Mouse (Mus musculus) brain, embryonic 18.5 days (tissue): ENCODE data around the gene Snip1.

ENCODE experiments used
- DNase-seq: peaks from one replicate; pipeline ENCODE4 v3.0.0-alpha.2; 2012; ENCODE audit warnings: low read depth, low spot score

Gene Snip1

DNA sequence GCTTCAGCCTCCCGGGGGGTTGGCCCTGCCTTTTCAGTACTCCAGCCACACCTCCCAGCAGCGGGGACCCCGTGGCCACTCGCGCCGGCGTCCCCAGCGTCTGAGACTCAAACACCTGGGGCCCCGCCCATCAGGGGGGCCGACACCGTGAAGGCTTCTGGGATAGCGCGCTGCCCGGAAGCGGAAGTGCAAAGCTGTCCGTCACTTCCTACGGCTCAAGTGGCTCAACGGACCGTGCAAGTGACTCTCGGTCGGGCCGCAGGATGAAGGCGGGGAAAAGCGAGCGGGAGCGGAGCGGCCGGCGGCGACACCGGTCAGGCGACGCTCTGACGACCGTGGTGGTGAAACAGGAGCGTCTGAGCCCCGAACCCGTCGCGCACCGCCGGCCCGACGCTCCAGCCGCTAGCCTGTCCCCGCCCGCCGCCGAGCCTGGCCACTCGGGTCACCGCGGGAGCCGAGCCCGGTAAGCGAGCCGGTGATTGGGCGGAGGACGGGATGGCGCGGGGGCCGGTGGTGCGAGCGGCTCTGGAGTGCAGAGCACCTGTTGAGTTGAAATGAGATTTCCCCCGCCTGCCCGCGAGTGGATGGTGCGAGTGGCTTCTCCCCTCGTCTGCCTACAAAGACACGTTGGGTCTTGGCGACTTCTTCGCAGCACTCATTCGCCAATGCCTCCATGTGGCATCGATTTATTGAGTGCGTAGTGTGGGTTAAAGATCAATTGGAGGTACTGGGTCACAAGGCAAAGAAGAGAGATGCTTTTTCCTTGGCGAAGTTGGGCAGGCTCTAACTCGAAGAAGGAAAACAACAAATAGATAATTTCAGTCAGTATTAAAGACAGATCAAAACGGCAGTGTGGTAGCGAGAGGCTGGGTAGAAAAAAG is at the start of gene Snip1:
Gene Snip1, plus strand, starts transcription at position 183 of the 881 bp plus-strand sequence.
- peak; percentile 79 for DNase-seq

DNA sequence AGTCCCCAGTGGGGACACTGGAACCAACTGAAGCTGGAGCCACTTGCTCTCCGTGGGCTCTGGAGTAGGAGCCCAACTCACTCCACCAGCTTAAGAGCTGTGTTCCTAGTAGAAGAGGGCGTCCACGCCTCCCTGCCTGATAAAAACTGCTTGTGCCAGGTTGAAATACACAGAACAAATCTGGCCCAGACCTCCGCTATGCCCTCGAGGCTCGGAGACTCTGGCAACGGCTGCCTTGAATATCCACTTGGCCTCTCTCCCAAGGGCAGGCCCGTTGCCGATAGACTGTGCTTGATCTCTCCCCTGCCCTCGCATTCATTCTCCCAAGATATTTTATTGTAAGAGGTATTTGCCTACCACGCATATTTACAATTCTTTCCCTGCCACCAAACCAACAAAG is 49.0 kb upstream of the Snip1 start:
- DNase-seq: no peak

DNA sequence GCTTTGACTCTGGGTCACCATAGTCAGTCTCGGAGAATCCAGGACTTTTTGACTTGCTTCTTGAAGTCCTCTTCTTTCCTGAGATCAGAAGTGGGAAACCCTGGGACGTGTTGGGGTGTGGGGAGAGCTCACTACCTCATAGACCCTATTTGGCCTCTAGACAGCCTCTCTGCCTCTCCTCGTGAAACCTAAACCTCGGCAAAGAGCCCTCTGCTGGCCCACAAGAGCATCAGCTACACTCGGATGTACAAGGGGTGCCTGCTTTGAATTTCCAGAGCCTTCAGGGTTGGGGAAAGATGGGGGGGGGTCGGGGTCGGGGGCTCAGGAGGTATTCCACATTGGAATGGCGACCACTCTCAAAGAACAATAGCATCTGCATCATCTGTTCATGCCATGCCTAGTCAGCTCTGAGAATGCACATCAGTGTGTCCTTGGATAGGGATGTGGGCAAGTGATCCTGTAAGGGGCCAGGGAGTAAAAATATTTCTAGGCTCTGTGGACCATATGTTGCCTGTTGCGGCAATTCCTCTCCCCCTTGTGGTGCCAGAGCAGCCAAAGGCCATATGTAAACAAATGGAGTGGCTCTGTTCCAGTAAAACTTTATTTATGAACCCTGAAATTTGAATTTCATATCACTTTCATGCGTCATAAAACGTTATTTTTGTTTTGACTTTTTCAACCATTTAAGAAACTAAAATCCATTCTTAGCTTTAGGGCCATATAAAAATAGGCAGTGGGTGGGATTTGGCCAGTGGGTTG is 45.5 kb upstream of the Snip1 start:
- DNase-seq: no peak

DNA sequence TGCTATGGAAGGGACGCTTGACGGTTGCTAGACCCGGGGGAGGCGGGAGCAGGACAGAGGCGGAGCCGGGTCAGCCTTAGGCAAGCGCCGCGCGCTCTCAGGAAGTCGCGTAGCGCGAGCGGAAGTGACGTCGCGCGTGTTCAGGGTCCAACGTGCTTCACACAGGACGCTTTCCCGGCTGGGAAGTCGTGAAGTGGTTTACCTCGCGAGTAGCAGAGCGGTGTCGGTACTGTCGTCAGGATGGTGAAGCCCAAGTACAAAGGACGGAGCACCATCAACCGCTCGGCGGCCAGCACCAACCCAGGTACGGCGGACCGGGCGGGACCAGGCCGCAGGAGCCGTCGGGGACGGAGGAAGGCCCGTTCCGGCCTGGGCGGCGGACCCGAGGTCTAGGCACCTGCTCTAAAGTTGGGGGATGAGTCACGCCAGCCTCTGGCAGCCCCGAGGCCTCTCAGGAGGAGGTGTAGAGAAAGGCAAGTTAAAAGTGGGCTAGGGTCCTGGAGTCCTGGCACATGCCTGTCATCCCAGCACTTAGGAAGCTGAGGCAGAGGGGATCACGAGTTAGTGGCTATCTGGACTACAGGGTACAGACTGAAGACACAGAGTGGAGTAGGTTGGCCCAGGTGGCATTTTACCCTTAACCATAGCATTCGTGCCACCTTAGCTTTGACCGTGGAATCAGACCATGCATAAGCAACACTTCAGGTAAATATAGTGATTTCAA is 36.4 kb upstream of the Snip1 start:
- DNase-seq: peak; percentile 65

DNA sequence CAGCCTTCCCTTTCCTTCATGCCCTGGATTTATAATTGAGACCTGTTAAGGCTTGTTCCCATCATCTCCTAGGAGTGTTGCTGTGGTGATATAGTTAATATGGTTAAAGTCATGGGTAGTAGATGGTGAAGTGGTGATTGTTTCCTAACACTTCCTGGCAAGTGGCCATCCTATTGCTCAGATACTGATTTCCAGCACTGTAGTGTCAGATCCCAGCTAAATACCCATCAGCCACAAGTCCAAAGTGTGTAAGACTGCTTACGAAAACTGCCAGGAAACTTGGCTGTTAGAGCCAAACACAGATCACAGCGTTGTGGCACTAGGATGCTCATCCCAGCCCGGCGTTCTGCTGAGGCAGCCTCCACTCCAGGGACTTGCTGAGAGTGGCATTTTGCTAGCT is 32.1 kb upstream of the Snip1 start:
- DNase-seq: no peak

DNA sequence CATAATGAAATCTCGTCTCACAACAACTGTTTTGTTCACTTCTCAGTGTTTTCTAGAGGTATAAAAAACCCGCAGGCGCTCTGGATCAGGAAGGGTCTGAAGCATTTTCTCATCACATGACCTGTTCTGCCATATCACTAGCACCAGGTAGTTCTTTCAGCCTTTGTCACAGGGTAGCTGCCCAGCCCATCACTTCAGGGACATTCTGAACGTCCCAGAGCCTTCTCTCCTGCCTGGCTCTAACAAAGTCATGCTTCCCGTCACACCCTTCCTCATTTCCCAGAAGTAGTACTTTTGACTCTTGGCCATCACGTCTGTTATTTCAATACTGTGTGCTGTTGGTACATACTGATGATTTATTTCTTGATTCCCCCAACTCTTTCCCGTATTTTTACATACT is 22.0 kb upstream of the Snip1 start:
- DNase-seq: no peak

DNA sequence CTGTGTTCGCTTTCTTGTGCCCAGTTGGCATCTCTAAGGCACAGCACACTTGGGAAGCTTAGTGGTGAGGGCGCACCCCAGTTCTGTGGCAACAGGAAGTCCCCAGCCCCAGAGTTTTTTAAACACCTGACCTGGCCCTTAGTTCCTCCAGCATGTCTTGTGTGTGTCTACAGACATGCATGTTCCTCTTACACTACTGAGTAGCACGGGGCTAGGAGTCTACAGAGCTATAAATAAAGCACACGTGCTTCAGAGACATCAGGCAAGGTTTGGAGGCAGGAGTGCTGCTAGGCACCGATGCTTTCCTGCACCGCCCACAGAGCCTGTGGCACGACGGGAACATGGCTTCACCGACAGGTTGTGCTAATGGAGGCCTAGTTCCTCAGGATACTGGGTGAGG is 11.1 kb upstream of the Snip1 start:
- DNase-seq: no peak

DNA sequence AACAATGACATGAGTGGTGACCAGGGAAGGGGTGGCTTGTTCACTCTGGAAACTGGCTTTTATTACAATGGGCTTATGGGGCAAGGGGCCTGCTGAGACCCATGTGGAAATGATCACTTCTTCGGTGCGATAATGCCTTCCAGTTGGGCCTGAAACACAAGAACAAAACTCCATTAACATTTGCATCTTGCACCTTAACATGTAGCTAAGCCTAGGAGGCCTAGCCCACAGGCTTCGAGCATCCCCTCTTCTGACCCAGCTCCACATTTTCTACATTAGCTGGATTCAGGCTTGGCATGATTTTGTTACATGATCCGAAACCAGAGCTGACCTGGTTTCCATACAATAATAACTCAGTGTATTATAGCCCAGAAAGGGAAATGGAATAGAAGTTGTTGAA is 10.0 kb upstream of the Snip1 start:
- DNase-seq: no peak

DNA sequence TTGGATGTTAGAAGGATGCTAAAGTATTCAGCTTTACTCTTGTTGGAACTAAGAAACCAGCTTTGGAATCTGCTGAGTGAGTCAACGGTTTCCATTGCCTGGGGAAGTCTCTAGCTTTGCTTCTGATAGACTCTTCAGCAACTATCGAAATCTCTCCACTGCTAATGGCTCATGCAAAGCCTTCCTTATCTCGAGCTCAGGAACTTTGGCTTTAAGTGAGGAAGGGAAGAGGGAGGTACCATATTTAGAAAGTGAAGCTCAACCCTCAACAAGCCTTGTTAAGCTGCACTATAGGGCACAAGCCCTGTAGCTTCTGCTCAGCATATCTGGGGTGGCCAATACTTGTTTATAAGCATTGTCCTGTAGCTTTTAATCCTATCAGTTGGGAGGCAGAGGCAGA is 9.2 kb upstream of the Snip1 start:
- no peak for DNase-seq

DNA sequence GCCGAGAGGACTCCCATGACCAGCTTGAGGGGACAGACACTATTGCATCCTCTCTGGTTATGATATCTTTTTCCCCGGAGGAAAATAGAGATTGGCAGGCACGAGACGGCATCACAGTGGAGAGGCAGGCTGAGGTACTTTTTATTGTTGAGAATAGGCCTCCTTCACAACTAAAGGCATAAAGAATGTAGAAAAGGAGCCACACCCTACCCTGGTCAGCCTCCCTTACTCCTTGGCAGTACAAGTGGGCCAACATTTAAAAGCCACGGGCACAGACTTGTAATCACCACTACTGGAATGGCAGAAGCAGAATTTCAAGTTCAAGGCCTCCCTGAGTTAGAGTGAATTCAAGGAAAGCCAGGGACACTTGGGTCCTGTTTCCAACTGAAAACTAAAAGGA is 8.4 kb upstream of the Snip1 start:
- no peak for DNase-seq

DNA sequence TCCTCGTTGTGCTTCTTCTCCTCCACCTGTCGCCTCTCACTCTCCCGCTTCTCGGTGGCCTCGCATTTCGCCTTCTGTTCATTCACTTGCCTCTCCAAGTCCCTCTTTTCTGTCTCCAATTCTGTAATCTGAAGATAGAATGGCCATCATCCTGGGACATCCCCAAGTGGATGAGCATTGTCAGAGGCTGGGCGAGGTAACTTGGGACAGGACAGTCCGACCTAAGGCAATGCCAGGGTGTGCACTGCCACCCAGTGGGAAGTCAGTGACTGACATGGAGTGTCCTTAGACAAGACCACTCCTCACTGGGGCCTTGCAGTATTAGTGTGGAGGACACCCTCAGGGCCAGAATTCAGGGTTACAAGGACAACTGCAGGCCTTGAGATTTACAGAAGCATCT is 7.4 kb upstream of the Snip1 start:
- DNase-seq: no peak

DNA sequence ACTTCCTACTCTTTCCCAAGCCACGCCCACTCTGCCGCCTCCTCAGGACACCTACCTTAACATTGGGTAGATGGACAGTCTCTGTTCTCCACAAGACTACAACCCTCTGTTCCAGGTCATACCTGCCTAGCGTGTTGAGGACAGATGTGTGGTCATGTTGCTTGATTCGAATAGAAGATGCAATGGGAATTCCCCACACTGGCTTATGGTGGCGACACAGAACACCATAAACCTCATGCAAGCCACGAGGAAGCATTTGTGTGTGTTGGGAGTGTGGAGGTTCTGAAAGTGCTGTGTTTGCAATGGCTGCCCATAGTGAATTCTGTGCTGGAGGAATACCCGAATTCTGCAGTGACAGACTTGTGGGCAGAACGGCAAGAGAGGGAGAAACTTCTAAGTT is 2.6 kb upstream of the Snip1 start:
- no peak for DNase-seq

DNA sequence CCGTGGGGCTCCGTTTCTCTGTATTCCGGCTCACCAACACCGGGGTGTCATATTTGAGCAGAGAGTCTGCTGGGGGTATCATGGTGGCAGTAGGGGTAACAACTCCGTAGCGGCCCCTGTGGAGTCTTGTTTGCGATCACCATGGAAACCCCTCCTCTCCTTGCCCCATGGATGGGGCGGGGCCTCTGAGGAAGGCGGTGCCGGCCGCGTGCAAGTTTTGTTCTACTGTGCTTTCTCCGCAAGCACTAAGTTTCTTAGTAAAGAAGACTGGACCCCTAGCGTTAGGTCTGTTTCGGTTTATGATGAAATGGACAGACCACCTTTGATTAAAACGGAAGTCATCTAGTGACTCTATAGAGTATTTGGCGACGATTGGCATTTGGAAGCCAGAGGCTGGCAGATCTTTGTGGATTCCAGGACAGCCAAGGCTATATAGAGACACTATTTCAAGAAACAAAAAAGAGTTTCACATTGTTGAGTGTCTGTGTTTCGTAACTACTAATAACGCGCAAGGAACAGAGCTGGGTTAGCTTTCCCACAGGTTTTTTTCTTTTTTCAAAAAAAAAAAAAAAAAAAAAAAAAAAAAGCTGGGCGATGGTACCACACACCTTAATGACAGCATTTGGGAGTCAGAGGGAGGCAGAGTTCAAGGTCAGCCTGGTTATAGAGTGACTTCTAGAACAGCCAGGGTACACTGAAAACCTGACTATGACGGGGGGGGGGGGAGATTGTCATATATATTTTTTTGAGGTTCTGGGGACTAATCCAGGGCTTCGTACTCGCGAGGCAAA is 760 bp upstream of the Snip1 start, which contains the start of gene Dnali1:
Gene Dnali1, minus strand, starts transcription at position 187 of the 791 bp plus-strand sequence.
- no peak for DNase-seq

DNA sequence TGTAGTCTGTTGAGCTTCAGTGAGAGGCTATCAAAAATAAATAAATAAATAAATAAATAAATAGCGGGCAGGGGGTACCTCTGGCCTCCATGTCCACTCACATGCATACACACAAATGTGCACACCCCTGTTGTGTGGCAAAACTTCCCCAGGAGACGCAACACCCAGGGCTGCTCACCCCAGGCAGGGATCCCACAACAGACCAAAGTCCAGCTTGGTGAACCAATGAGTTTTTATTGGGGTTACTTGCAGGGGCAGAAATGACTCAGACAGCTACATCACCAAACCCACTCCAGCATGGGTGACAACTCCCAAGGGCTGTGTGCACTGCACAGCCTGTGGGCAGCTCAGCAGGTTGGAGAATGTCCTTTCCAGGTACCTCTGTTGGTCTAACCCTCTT is 11.2 kb downstream of the Snip1 start:
- no peak for DNase-seq

DNA sequence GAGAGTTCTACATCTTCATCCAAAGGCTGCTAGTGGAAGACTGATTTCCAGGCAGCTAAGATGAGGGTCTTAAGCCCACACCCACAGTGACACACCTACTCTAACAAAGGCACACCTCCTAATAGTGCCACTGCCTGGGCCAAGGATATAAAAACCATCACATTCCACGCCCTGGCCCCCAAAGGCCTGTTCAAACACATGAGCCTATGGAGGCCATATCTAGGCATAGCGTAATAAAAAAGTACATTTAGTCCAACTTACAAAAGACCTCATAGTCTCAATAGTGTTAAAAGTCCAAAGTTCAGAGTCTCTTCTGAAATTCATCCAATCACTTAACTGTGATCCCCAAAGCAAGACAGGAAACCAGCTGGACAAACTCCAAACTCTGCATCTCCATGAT is 12.2 kb downstream of the Snip1 start:
- no peak for DNase-seq

DNA sequence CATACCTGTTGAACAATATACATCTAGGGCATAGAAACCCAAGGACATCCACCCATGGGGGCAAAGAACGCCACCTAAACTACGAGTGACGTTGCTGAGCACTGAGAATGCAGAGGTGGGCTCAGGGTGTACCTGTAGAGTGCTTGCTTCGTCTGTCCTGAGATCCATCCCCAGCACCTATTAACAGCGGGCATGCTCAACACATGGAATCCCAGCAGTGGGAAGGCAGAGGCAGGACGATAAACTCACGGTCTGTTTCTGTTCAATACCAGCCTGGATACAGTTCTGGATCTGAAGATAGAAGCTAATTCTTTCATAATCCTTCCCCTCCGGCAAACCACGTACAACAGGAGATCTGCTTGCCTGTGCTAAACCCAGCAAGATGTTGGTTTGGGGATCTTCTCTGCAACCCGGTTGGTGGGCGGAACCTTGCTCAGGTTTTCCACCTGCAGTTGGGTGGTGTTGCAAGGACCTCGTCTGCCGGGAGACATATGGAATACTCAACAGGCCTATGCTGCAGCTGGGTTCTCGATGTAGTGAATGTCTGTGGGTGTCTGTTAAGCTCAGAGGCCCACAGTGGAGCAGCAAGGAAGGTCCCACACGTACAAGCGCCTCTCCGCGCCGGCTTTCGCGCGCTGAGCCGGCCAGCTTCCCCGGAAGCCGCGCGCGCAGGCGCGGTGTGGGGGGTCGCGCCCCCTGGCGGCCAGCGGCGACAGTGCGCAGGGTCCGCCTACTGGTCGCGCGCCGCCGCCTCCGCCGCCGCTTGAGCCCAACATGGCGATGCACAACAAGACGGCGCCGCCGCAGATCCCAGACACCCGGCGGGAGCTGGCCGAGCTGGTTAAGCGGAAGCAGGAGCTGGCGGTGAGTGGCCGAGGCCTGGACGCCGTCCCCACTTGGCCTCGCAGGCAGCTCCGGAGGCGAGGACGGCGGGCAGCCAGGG is 18.2 kb downstream of the Snip1 start, which contains the start of gene Meaf6:
Gene Meaf6, plus strand, starts transcription at position 732 of the 943 bp plus-strand sequence.
- no peak for DNase-seq

DNA sequence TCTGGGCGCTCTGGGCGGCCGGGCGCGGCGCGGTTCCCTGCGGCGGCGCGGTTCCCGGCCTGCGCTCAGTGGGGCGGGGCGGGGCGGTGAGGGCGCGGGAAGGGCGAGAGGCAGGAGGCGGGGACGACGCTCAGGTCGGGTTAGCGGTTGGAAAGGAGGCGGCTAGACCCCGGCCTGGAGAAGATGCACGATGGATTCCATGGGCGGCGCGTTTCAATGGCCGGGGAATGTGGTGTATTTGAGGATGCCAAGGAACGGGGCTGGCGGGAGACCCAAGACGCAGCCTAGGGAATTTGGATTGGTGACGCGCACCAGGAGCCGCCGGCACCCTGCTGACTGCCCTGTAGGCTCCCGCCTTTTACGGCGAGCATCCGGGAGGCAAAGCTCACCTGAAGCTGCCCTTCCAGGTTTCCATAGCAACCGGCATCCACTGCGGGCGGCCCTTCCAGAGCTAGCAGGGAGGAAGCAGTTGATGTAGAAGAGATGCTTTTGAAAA is 18.9 kb downstream of the Snip1 start:
- DNase-seq: no peak

DNA sequence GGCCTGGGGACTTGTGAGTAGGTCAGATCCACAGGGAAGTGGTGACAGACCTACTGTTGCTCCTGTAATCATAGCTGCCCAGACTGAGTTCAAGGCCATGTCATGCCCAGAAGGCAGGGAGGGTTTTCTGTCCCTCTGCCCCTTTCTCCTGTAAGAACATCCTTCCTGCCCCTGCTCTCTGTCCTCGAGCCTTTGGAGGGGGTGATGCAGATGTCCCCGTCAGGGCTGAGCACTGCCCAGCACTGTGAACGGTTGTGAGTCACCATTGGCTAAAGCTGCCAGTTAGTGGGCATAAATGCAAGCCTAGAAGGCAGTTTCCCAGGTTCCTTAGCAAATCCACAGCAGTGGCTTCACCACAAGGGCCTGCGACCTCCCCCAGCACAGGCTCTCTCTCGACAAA is 26.6 kb downstream of the Snip1 start:
- DNase-seq: no peak

DNA sequence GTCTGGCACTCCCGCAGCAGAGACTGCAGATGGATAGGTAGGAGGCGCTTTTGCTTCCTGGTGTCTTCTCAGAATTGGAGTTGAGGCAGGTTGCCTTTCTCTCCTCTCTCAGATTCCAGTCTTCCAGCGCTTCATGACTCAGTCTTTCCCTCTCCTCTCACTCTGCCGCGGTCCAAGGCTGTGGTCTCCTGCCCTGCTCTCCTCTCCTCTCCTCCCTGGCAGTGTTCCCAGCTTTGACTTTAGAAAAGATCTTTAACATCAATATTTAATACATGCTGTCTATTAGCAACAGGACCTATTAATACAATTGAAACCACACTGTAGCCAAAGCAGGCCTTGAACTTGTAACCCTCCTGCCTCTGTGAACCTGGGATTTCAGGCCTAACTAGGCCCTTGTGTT is 29.6 kb downstream of the Snip1 start:
- DNase-seq: no peak

DNA sequence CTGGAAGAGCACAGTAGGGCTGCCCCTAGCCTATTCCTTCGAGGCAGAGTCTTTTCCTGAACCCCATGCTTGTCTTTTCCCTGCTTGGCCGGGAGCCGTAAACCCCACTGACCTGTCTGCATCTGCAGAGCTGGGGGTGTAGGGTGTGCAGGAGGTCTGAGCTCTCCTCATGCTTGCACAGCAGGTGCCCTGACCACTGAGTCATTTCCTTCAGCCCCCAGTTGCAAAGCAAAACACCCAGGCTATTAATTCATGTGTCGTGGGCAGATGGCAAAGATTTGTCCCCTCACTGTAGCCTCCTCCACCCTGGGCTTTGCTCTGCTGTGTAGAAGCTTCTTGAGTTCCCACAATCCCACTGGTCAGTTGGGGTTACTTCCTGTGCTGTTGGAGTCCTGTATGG is 30.9 kb downstream of the Snip1 start:
- DNase-seq: no peak
